Mouse (Mus musculus) hindbrain, embryonic 11.5 days (tissue): ENCODE data around the gene C9orf72. TPM values are rescaled to one million over a fixed set of nuclear protein-coding genes. Genes with fewer than 3 reads are reported as not detected.
A peak's percentile ranks its signal among the peaks of the same experiment; 100 is the strongest.

ENCODE experiments used
- ATAC-seq: fragments of 200-750 bp; cut with Nextera tagmentation; 2 replicates; pipeline ENCODE4 v1.8.0; 2017; ENCODE audit warnings: mild to moderate bottlenecking, moderate TSS enrichment, moderate library complexity; ENCODE audit not compliant: low FRiP score
- DNase-seq: peaks from one replicate; pipeline ENCODE4 v3.0.0-alpha.2; 2015; ENCODE audit warnings: low spot score
- H3K27ac ChIP-seq: fragments of 300-500 bp; sonication (generic); 2 replicates; pipeline ENCODE4 v1.5.1; 2014; ENCODE audit warnings: mild to moderate bottlenecking, low read depth, low read length
- H3K27me3 ChIP-seq: fragments of 300-500 bp; sonication (generic); 2 replicates; pipeline ENCODE4 v1.6.1; 2014; ENCODE audit warnings: mild to moderate bottlenecking, low read length, moderate library complexity, mixed read lengths; ENCODE audit not compliant: control insufficient read depth, insufficient read depth
- H3K36me3 ChIP-seq: fragments of 300-500 bp; sonication (generic); 2 replicates; pipeline ENCODE4 v1.6.1; 2014; ENCODE audit warnings: mild to moderate bottlenecking, low read length, moderate library complexity, mixed read lengths; ENCODE audit not compliant: control insufficient read depth, insufficient read depth
- H3K4me1 ChIP-seq: fragments of 300-500 bp; sonication (generic); replicated peaks from 2 replicates; pipeline ENCODE4 v1.6.1; 2014; ENCODE audit warnings: low read length, mixed read lengths; ENCODE audit not compliant: control insufficient read depth, insufficient read depth
- H3K4me2 ChIP-seq: fragments of 300-500 bp; sonication (generic); replicated peaks from 2 replicates; pipeline ENCODE4 v1.6.1; 2014; ENCODE audit warnings: mild to moderate bottlenecking, low read depth, low read length
- H3K4me3 ChIP-seq: fragments of 300-500 bp; sonication (generic); 2 replicates; pipeline ENCODE4 v1.5.1; 2014; ENCODE audit warnings: low read depth, low read length
- H3K9ac ChIP-seq: fragments of 300-500 bp; sonication (generic); 2 replicates; pipeline ENCODE4 v1.6.1; 2014; ENCODE audit warnings: low read depth, low read length
- H3K9me3 ChIP-seq: fragments of 300-500 bp; sonication (generic); 2 replicates; pipeline ENCODE4 v1.6.1; 2016; ENCODE audit warnings: low read length; ENCODE audit not compliant: control insufficient read depth
- WGBS: fragments of 180-500 bp; shearing (Covaris S2); extraction: QIAGEN DNeasy Blood & Tissue Kit; methylation state at CpG from one replicate; pipeline ENCODE4 v1.1.7; 2014; 5-methylcytosine and 5-hydroxymethylcytosine counted together
- polyA plus RNA-seq: library from polyadenylated mRNA; unstranded; fragments of >200 nt; fragmentation: Nextera tagmentation; extraction: Ambion mirVana; gene quantifications from 2 replicates; pipeline ENCODE4 v1.2.1, GENCODE M21; 2014

Gene C9orf72
- polyA plus RNA-seq, 1 experiment from 2014 or later, result 23.4 TPM

DNA sequence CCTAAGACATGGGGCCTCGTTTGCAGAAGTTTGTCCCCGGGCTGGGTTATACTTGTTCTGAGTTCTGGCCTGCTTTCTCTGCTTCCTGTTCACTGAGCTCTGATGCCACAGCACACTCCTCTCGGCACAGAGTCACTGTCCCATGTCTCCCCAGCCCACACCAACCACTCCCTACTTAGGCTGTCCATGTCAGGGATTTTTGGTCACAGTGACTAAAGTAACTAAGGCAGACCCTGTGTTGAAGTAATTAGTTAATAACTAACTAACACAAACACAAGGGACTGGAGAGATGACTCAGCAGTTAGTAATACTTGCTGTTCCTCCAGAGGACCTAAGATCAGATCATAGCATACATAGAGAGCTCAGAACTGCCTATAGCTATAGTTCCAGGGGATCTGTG, 60.0 kb downstream of the C9orf72 start:
- H3K36me3 ChIP-seq, result no peaks in the 10 kb centered on the region
- no peaks in the 10 kb centered on the region for H3K9me3 ChIP-seq
- no peak overlapping the region for H3K4me2 ChIP-seq
- H3K27ac ChIP-seq, result no peak overlapping the region
- no peak for ATAC-seq
- no peak overlapping the region for H3K9ac ChIP-seq
- no peak for DNase-seq
- no peak overlapping the region for H3K4me3 ChIP-seq
- WGBS, result 86% methylated on average over 3 of the region's 3 CpGs
- no peaks in the 10 kb centered on the region for H3K27me3 ChIP-seq
- no peaks in the 10 kb centered on the region for H3K4me1 ChIP-seq

DNA sequence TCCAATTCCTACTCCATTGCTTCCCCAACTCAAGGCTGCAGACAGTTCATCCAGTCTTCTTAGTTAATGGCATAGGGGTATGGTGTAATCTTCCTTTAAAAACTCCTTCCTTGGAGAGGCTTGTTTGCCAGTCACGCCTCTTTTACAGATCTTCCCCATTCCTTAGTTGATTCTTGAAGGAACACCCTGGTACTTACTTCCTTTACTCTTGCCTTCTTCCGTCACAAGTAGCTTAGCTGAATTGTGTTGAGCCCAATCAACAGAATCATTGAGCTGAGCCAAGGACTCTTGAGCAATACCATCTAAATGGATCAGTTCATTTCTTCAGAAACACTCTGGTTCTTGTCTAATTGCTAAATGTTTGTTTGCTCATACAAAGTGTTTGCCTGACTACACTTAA, 60.7 kb downstream of the C9orf72 start:
- H3K36me3 ChIP-seq, result no peaks in the 10 kb centered on the region
- ATAC-seq (no peak), DNase-seq (no peak)
- H3K27ac ChIP-seq, result no peak overlapping the region
- H3K27me3 ChIP-seq, result no peaks in the 10 kb centered on the region
- H3K4me1 ChIP-seq, result no peaks in the 10 kb centered on the region
- H3K4me3 ChIP-seq, result no peak overlapping the region
- 85% methylated on average over 2 of the region's 2 CpGs for WGBS
- H3K9me3 ChIP-seq, result no peaks in the 10 kb centered on the region
- no peak overlapping the region for H3K4me2 ChIP-seq
- H3K9ac ChIP-seq, result no peak overlapping the region

- no peaks in the 10 kb centered on the region for H3K9me3 ChIP-seq
- no peak for ATAC-seq
- no peak overlapping the region for H3K27ac ChIP-seq
- no peaks in the 10 kb centered on the region for H3K36me3 ChIP-seq
- DNase-seq, result no peak
- WGBS, result 69% methylated on average over 11 of the region's 11 CpGs
- H3K27me3 ChIP-seq, result no peaks in the 10 kb centered on the region
- no peaks in the 10 kb centered on the region for H3K4me1 ChIP-seq
- H3K4me2 ChIP-seq, result no peak overlapping the region
- H3K4me3 ChIP-seq, result no peak overlapping the region
- no peak overlapping the region for H3K9ac ChIP-seq
These were observed 68.2 kb downstream of the C9orf72 start for GRCm38 (mm10) chr4:35157815-35158214.

DNA sequence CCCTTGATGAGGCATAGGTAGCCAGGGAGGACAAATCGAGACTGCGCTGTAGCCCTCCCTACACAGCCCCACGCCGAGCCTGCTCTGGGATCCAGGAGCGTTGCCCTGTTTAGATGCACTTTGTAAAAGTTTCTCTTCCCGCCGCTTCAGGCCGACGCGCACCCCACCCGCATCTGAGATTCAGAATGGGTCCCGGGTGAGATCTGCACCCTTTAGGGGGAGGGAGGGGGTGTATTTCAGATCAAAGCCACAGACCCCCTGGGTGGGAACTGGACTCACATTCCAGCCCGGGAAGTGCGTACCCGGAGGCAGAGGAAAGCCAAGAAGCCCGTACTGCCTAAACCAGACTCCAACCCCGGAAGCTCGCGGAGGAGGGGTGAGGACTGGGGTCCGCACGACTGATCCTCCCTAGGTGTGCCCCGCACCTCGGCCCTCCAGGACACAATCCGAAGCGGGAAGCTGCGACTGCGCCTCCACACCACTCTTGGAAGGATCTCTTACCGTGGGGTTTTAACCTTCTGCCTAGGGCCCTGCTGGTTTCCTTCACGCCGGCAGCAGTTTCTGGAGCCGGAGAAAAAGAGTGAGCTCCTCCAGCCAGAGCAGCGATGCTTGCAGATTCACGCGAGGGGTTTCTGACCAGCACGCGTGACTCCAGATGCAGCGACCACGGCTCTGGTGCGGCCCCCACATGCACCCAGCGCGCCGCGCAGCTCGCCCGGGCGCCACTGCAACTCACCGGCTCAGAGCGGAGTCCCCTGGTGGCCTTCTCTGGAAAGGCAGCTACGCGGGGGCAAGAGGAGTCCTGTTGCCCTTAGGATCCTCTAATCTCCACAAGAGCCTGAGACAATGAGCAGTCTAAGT, 69.0 kb downstream of the C9orf72 start, which contains the start of gene Mob3b:
Mob3b (minus strand) TSS at position 734 of the 861 bp plus-strand sequence.
- Histone ChIP-seq H3K36me3 (no peaks in the 10 kb centered on the region), H3K4me2 (peak within 1 kb of the TSS; percentile 88), H3K9me3 (no peaks in the 10 kb centered on the region), H3K4me1 (no peaks in the 10 kb centered on the region), H3K9ac (peak within 1 kb of the TSS; percentile 65), H3K4me3 (peak within 1 kb of the TSS; percentile 61), H3K27ac (peak within 1 kb of the TSS; percentile 73), H3K27me3 (no peaks in the 10 kb centered on the region)
- ATAC-seq (peak; percentile 84), DNase-seq (peak; percentile 90)
- under 1% methylated on average over 50 of the region's 50 CpGs for WGBS

GRCm38 (mm10) chr4:35156149-35156611, 69.8 kb downstream of the C9orf72 start:
- peak; percentile 78 for DNase-seq
- H3K4me3 ChIP-seq, result peak overlapping the region; percentile 61
- H3K36me3 ChIP-seq, result no peaks in the 10 kb centered on the region
- H3K27ac ChIP-seq, result peak overlapping the region; percentile 73
- H3K4me1 ChIP-seq, result no peaks in the 10 kb centered on the region
- peak overlapping the region; percentile 65 for H3K9ac ChIP-seq
- no peaks in the 10 kb centered on the region for H3K9me3 ChIP-seq
- peak; percentile 89 for ATAC-seq
- H3K4me2 ChIP-seq, result peak overlapping the region; percentile 88
- WGBS, result under 1% methylated on average over 26 of the region's 26 CpGs
- no peaks in the 10 kb centered on the region for H3K27me3 ChIP-seq

DNA sequence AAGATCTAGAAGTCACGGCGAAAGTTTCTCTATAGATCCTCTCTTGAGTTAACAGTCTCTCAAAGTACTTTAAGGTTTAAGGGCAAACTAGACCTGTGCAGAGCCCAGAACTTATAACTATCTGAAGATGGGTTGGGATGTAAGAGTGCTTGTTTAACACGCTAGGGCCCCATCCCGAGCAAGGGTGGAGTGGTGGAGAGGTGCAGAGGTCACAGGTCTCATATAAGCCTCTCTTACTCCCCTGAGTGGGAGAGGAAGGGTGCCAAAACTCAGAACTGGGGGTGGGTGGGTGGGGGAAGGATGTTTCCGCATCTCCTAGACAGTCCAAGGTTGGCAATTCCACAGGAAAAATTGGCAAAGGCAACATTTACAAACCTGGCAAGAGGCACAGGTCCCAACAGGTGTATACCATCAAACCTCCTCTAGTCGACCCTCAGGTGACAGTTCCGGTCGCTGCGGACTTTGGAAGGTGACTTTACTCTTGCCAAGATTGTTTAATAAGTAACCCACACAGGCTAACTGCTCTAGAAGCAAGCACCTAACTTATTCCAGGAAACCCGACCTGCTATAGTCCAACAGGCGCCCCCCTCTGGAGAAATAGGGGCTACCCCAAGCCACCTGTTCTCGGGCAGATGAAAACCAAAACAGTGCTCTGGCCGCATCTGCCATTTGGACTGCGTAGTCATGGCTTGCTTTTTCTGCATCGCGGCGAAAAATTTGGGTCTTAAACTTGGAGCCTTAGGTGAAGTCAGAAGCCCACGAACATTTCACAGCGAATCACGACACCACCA, 70.6 kb downstream of the C9orf72 start:
- no peak for ATAC-seq
- Histone ChIP-seq H3K36me3 (no peaks in the 10 kb centered on the region), H3K27me3 (no peaks in the 10 kb centered on the region), H3K4me3 (peak overlapping the region; percentile 61), H3K27ac (no peak overlapping the region), H3K9ac (no peak overlapping the region), H3K4me2 (peak overlapping the region; percentile 88), H3K9me3 (no peaks in the 10 kb centered on the region), H3K4me1 (no peaks in the 10 kb centered on the region)
- peak; percentile 63 for DNase-seq
- WGBS, result 26% methylated on average over 20 of the region's 20 CpGs

GRCm38 (mm10) chr4:35154051-35154450, 71.9 kb downstream of the C9orf72 start:
- Histone ChIP-seq H3K4me2 (no peak overlapping the region), H3K9ac (no peak overlapping the region), H3K4me3 (no peak overlapping the region), H3K9me3 (no peaks in the 10 kb centered on the region), H3K27me3 (no peaks in the 10 kb centered on the region), H3K4me1 (no peaks in the 10 kb centered on the region), H3K36me3 (no peaks in the 10 kb centered on the region), H3K27ac (no peak overlapping the region)
- DNase-seq, result no peak
- ATAC-seq, result no peak
- WGBS, result 8% methylated on average over 3 of the region's 3 CpGs

GRCm38 (mm10) chr4:35151756-35152155, 74.2 kb downstream of the C9orf72 start, which contains the start of gene Ifnk:
TSS of gene Ifnk (plus strand) at chr4:35152056.
- no peaks in the 10 kb centered on the region for H3K27me3 ChIP-seq
- ATAC-seq (no peak), DNase-seq (no peak)
- no peaks in the 10 kb centered on the region for H3K9me3 ChIP-seq
- no peaks in the 10 kb centered on the region for H3K36me3 ChIP-seq
- no peaks in the 10 kb centered on the region for H3K4me1 ChIP-seq
- H3K4me2 ChIP-seq, result no peak within 1 kb of the TSS
- no peak within 1 kb of the TSS for H3K9ac ChIP-seq
- H3K27ac ChIP-seq, result no peak within 1 kb of the TSS
- H3K4me3 ChIP-seq, result no peak within 1 kb of the TSS
- WGBS, result 85% methylated on average over 4 of the region's 4 CpGs
